Mouse (Mus musculus): ENCODE measurements around the gene Zfp541. TPM values are rescaled to one million over a fixed set of nuclear protein-coding genes. Genes with fewer than 3 reads are reported as not detected.

Gene Zfp541
- total RNA-seq, 2 experiments from 2014 or later = 0.59 to 1.1 TPM

- TF ChIP-seq CTCF (conservative IDR thresholded peaks at IDR 0.05) = no peak
- H3K4me3 ChIP-seq = peak within 1 kb of the TSS; percentile 63
- peak; percentile 71 to 83 for DNase-seq (ENCODE audit: low spot score in 2 of 2)
- H3K27ac ChIP-seq = peak within 1 kb of the TSS; percentile 99
These were observed 14.1 kb upstream of the Zfp541 start, which contains the start of gene Bicra for GRCm38 (mm10) chr7:16047338-16048146. Bicra (minus strand) TSS chr7:16047921.

DNA sequence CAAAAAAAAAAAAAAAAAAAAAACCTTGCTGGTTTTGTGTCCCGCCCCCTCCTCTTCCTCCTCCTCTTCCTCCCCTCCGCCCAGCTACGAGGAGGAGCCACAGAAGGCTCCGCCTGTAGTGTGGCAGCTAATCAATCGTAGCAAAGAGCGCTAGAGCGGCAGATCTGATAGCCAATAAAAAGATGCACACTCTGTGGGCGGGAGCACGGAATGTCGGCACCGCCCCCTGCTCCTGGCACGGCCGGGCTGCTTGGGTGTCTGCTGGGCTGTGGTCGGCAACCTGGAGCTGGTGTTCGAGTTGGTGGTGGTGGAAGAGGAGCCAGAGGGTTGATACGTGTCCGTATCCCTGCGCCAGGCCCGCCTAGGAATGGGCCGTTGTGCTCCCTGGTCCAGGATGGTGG is 13.4 kb upstream of the Zfp541 start:
- peak; percentile 98 for DNase-seq (ENCODE audit: low spot score in 2 of 2)

DNA sequence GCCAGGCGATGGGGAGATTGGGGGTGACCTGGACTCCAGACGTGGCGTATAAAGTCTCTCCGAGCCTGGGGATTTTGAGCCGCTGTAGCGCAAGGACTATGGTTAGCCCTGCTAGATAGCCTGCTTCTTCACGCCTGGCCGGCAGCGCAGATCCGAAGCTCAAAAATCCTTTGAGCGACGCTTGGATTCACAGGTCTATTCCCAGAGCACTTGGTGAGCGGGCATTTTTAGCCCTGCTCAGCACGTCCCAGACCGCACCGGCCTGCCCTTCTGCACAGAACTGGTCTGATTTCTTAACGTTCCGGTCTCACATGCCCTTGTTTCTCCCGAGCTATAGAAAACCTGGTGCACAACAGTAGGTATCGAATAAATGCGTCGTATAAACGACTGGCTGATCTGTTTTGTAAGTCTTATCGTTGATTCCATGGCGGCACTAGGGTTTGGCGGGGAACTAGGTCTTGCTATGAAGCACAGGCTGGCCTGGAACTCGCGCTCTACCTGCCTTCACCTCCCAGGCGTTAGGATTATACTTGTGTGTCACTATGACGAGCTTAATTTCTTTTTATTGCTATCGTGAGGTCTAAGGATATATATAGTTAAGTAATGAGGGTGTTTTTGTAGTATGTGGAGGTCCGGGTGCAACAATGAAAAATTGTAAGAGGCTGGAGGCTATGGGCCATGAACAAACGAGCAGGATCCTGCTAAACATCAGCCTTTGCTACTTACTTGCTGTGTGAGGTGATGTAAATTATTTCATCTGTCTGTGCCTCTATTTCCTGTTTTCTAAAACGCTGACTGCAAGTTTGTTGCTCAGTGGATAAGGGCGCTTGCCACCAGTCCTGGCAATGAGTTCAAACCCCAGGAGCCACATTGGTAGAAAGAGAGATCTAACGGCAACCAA is 12.7 kb upstream of the Zfp541 start:
- DNase-seq (ENCODE audit: low spot score in 2 of 2) = no peak
- no peak for TF ChIP-seq CTCF (conservative IDR thresholded peaks at IDR 0.05)
- Histone ChIP-seq H3K4me3 (peak overlapping the region; percentile 63), H3K27ac (peak overlapping the region; percentile 99)

More for the DNA sequence above, 13.4 kb upstream of the Zfp541 start:
- Histone ChIP-seq H3K4me3 (peak overlapping the region; percentile 63), H3K27ac (peak overlapping the region; percentile 99)
- TF ChIP-seq CTCF (conservative IDR thresholded peaks at IDR 0.05) = no peak

DNA sequence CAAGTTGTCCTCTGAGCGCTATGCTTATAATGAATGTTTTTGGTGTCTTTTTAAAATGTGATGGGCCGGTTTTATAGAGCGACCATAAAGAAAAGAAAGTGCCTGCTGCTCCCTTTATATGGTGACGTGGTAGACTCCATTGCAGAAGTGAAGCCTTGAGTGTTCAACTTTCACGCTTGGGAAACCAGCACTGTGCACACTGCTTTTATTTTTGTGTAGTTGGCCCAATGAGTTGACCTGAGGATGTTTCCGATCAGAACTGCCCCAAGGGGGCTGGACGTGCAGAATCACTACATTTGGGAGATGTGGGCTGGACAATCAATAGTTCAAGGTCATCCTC is 12.1 kb upstream of the Zfp541 start:
- no peak for TF ChIP-seq CTCF (conservative IDR thresholded peaks at IDR 0.05)
- Histone ChIP-seq H3K4me3 (peak overlapping the region; percentile 63), H3K27ac (peak overlapping the region; percentile 99)
- no peak for DNase-seq (ENCODE audit: low spot score in 2 of 2)

GRCm38 (mm10) chr7:16050600-16050999 is 11.0 kb upstream of the Zfp541 start:
- DNase-seq (ENCODE audit: low spot score in 2 of 2) = no peak
- no peak overlapping the region for H3K27ac ChIP-seq
- no peak for TF ChIP-seq CTCF (conservative IDR thresholded peaks at IDR 0.05)
- H3K4me3 ChIP-seq = no peak overlapping the region

DNA sequence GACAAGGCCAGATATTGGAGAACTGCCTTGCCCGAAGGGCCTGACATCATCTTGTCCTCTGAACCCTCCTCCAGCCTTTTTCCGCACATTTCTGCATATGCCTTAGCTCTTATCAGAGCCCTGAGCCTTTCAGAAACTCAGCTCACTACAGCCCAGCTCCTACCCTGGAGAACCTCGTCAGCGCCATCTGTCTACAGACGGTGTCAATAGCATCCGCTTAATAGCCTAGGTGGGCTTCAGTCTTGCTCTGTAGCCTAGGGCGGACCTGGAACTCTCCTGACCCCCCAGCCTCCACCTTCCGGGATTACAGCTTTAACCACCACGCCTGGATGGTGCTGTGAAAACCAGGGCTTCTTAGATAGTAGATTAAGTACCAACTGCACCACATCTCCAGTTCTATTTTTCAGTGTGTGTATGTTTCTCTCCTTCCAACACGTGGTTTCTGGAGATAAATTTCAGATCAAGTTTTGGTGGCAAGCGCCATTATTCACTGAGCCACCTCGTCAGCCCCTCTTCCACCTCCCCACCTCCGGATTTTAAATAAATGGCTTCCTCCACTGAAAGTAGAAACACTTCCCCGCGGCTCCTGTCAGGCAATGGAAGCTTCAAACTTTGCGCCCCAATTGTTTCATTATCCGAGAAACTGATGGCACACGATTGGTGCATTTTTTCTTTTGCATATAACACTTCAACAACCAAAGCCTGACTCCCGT is 9.6 kb upstream of the Zfp541 start:
- H3K27ac ChIP-seq = peak overlapping the region; percentile 84
- TF ChIP-seq CTCF (conservative IDR thresholded peaks at IDR 0.05) = peak; percentile 95
- DNase-seq (ENCODE audit: low spot score in 2 of 2) = peak; percentile 73 to 79
- peak overlapping the region; percentile 58 for H3K4me3 ChIP-seq

GRCm38 (mm10) chr7:16052684-16053083 is 8.9 kb upstream of the Zfp541 start:
- H3K4me3 ChIP-seq = peak overlapping the region; percentile 58
- peak overlapping the region; percentile 84 for H3K27ac ChIP-seq
- no peak for TF ChIP-seq CTCF (conservative IDR thresholded peaks at IDR 0.05)
- DNase-seq (ENCODE audit: low spot score in 2 of 2) = peak; percentile 91 to 93

DNA sequence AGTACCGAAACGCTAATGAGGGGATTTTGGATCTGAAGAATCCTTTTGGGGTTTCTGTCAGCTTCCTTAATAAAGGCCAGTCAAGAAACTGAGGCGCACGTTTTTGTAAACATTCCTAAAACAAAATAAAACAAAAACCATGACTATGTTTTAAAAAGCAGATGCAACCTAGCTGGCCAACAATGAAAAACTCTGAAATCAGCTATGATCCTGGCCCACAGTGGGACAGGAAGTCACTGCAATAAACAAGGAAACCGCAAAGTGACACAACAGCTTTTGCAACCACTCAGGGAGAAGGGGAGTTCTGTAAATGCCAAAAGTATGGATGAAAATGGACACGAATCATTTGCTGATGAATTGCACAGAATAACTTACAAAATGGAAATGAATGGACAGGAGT is 8.5 kb upstream of the Zfp541 start:
- Histone ChIP-seq H3K27ac (no peak overlapping the region), H3K4me3 (peak overlapping the region; percentile 58)
- no peak for DNase-seq (ENCODE audit: low spot score in 2 of 2)
- no peak for TF ChIP-seq CTCF (conservative IDR thresholded peaks at IDR 0.05)

- no peak for DNase-seq (ENCODE audit: low spot score in 2 of 2)
- Histone ChIP-seq H3K4me3 (no peak overlapping the region), H3K27ac (no peak overlapping the region)
- TF ChIP-seq CTCF (conservative IDR thresholded peaks at IDR 0.05) = no peak
These were observed 6.6 kb upstream of the Zfp541 start for GRCm38 (mm10) chr7:16054966-16055365.

- no peak for DNase-seq (ENCODE audit: low spot score in 2 of 2)
- no peak for TF ChIP-seq CTCF (conservative IDR thresholded peaks at IDR 0.05)
- H3K27ac ChIP-seq = no peak overlapping the region
- no peak overlapping the region for H3K4me3 ChIP-seq
These were observed 5.9 kb upstream of the Zfp541 start for GRCm38 (mm10) chr7:16055665-16056064.

- H3K4me3 ChIP-seq = no peak overlapping the region
- TF ChIP-seq CTCF (conservative IDR thresholded peaks at IDR 0.05) = peak; percentile 80
- peak overlapping the region; percentile 29; the same call in 1 of the 2 replicates for H3K27ac ChIP-seq
- DNase-seq (ENCODE audit: low spot score in 2 of 2) = peak; percentile 61 to 69
These were observed 5.0 kb upstream of the Zfp541 start for GRCm38 (mm10) chr7:16056459-16057135.

GRCm38 (mm10) chr7:16057136-16057534 is 4.5 kb upstream of the Zfp541 start:
- H3K4me3 ChIP-seq = no peak overlapping the region
- no peak overlapping the region; the same call in 1 of the 2 replicates for H3K27ac ChIP-seq
- DNase-seq (ENCODE audit: low spot score in 2 of 2) = no peak
- no peak for TF ChIP-seq CTCF (conservative IDR thresholded peaks at IDR 0.05)

All from layer of hippocampus, adult 2 months (tissue).